In genomic region chr17:47104328-47104727, GRCm38 (mm10) we compare ENCODE assay signal across 31 mouse cellular contexts.
A peak's percentile ranks its signal among the peaks of the same experiment; 100 is the strongest.
DNase-seq lines count a peak whose midpoint lies in the region; ATAC-seq and TF ChIP-seq lines count a peak whose summit lies in the region.
"Had no signal": no experiment of that assay in that cellular context is flagged by ENCODE, and none has a peak within 500 bp of the region (broad histone marks: within the 10 kb centered on the region; RNA-seq: fewer than 3 reads in every experiment).

No protein-coding gene starts in this region.

- no peaks in the 10 kb centered on the region for H3K79me2 ChIP-seq in C2C12 (ENCODE audit: control insufficient read depth, insufficient read depth)

- peak; percentile 24 for DNase-seq in heart, adult 11 months
- DNase-seq in heart, adult 9 months (ENCODE audit: low spot score in 2 of 2) = no peak
- peak; percentile 28 for DNase-seq in 3134 (ENCODE audit: extremely low read depth, insufficient read length, low spot score)
- DNase-seq in layer of hippocampus, adult 9-10 months (ENCODE audit: low spot score) = no peak
- DNase-seq: adrenal gland, postnatal 10 days; adrenal gland, postnatal 36 days; cerebellum, adult 11 months; cerebellum, adult 2 months; cerebellum, adult 9-11 months; cerebellum, postnatal 25 days; gastrocnemius, adult 2 months; gastrocnemius, postnatal 14 days; heart, adult 18-20 months; heart, postnatal 14 days; heart, postnatal 4 days had no signal

- TF ChIP-seq POLR2A in bone marrow macrophage, adult 2 months (IDR thresholded peaks at IDR 0.05; ENCODE audit: borderline replicate concordance, low read depth, low read length) = no peak

- H3K4me1 ChIP-seq in bone marrow macrophage, adult 2 months (ENCODE audit: control insufficient read depth, insufficient read depth, low read length) = 0 out of 2 replicates have a peak, but pooled peaks cover 2% of the 10 kb centered on the region
- H3K4me1 ChIP-seq: embryonic facial prominence, embryonic 12.5 days; embryonic facial prominence, embryonic 15.5 days; forebrain, embryonic 12.5 days; forebrain, embryonic 15.5 days; heart, embryonic 10.5 days; heart, embryonic 13.5 days had no signal

- H3K4me3 ChIP-seq in C2C12 (ENCODE audit: insufficient read depth, poor library complexity, severe bottlenecking) = no peak overlapping the region
- no peak overlapping the region for H3K4me3 ChIP-seq in bone marrow macrophage, adult 2 months (ENCODE audit: insufficient read depth, low read length)
- H3K4me3 ChIP-seq: embryonic facial prominence, embryonic 12.5 days; embryonic facial prominence, embryonic 15.5 days; erythroblast, embryonic 14.5 days; forebrain, embryonic 12.5 days; forebrain, embryonic 15.5 days; gastrocnemius, adult 2 months; heart, embryonic 10.5 days; heart, embryonic 13.5 days had no signal

- peak overlapping the region; percentile 10; the same call in 1 of the 2 replicates for H3K27ac ChIP-seq in bone marrow macrophage, adult 2 months (ENCODE audit: insufficient read depth, low read depth, low read length)
- H3K27ac ChIP-seq: embryonic facial prominence, embryonic 12.5 days; embryonic facial prominence, embryonic 15.5 days; forebrain, embryonic 12.5 days; forebrain, embryonic 15.5 days; gastrocnemius, adult 2 months; heart, embryonic 10.5 days; heart, embryonic 13.5 days; hindbrain, embryonic 14.5 days; hindbrain, postnatal 0 days had no signal

- no peaks in the 10 kb centered on the region for H3K36me3 ChIP-seq in C2C12 (ENCODE audit: control insufficient read depth, insufficient read depth)
- H3K36me3 ChIP-seq: embryonic facial prominence, embryonic 12.5 days; embryonic facial prominence, embryonic 15.5 days; forebrain, embryonic 12.5 days; forebrain, embryonic 15.5 days; G1E; heart, embryonic 10.5 days; heart, embryonic 13.5 days had no signal

- ATAC-seq in megakaryocyte-erythroid progenitor cell, adult 5-6 weeks (replicated peaks; ENCODE audit: low FRiP score, low TSS enrichment, poor library complexity, severe bottlenecking) = no peak
- ATAC-seq in inflammation-experienced regulatory T-cells, adult 6 months = no peak
- ATAC-seq: forebrain, embryonic 15.5 days; hindbrain, postnatal 0 days; intestine, postnatal 0 days had no signal

- TF ChIP-seq CTCF in C2C12 (IDR thresholded peaks at IDR 0.05; ENCODE audit: control insufficient read depth, insufficient read depth, insufficient read length) = no peak
- TF ChIP-seq CTCF in bone marrow macrophage, adult 2 months (IDR thresholded peaks at IDR 0.05; ENCODE audit: low read depth, low read length) = no peak

- H3K27me3 ChIP-seq in C2C12 (ENCODE audit: control insufficient read depth, insufficient read depth, insufficient read length) = no peaks in the 10 kb centered on the region
- H3K27me3 ChIP-seq: CH12.LX; embryonic facial prominence, embryonic 12.5 days; embryonic facial prominence, embryonic 15.5 days; forebrain, embryonic 12.5 days; forebrain, embryonic 15.5 days; heart, embryonic 13.5 days had no signal

- H3ac ChIP-seq in C2C12 (ENCODE audit: control insufficient read depth, insufficient read length, low read depth) = no peak overlapping the region

- no peaks in the 10 kb centered on the region for H3K79me3 ChIP-seq in C2C12 (ENCODE audit: low read depth)

TF ChIP-seq in C2C12, 6 proteins besides CTCF, POLR2A, EP300 and RAD21:
- TF ChIP-seq MYOG (IDR thresholded peaks at IDR 0.05; ENCODE audit: control insufficient read depth, extremely low read depth, insufficient read length) (no peak), CEBPB (IDR thresholded peaks at IDR 0.05; ENCODE audit: low read depth) (peak; percentile 79)

Comparison
In these comparisons a context has a peak if more than half of its experiments do, and no peak if none do; other contexts are left out.
1. DNase-seq: peak in heart, adult 11 months (single experiment) and 3134 (single experiment); none in heart, adult 9 months (0 of 2) and layer of hippocampus, adult 9-10 months (single experiment).